Mouse (Mus musculus): ENCODE measurements at regions not wholly inside any gene's neighbourhood (a gene's known extent, or its start where the extent isn't known, plus 50 kb on each side); places are given as distances from the start of the nearest gene placed in this dataset.

- dilution Hi-C loops (cut with MboI; ENCODE audit: extremely low pct_ligation_motif_present, extremely low pct_unique_long_range_greater_than_20kb, low sequenced_read_pairs) (no loop called here), in situ Hi-C loops (cut with MboI; ENCODE audit: low pct_ligation_motif_present, low pct_unique_long_range_greater_than_20kb, low sequenced_read_pairs) (no loop called here)
- no peaks in the 10 kb centered on the region for H3K79me2 ChIP-seq (replicated peaks; ENCODE audit: control insufficient read depth, extremely low read depth, insufficient read depth, poor library complexity, severe bottlenecking)
These were observed 634.1 kb downstream of the Epha4 start for GRCm38 (mm10) chr1:76880783-76881145.

GRCm38 (mm10) chr1:76896152-76896864, 618.6 kb downstream of the Epha4 start:
- TF ChIP-seq UBTF (IDR thresholded peaks at IDR 0.05; ENCODE audit: low read depth, low read length) (no peak), CHD1 (IDR thresholded peaks at IDR 0.05; ENCODE audit: low read depth, low read length) (no peak), SMC3 (IDR thresholded peaks at IDR 0.05; ENCODE audit: low read depth, low read length) (no peak), GABPA (IDR thresholded peaks at IDR 0.05; ENCODE audit: insufficient replicate concordance, low read depth, low read length) (no peak), CHD2 (IDR thresholded peaks at IDR 0.05; ENCODE audit: low read length) (no peak), JUND (conservative IDR thresholded peaks at IDR 0.05; ENCODE audit: low read depth, low read length) (no peak), POLR2AphosphoS2 (IDR thresholded peaks at IDR 0.05; ENCODE audit: low read depth, low read length) (no peak), USF1 (IDR thresholded peaks at IDR 0.05; ENCODE audit: low read depth, low read length) (no peak), MAZ (IDR thresholded peaks at IDR 0.05; ENCODE audit: low read depth, low read length) (no peak), IRF4 (IDR thresholded peaks at IDR 0.05; ENCODE audit: low read depth, low read length) (no peak), CTCF (conservative IDR thresholded peaks at IDR 0.05 in 1 of 2, IDR thresholded peaks at IDR 0.05 in 1 of 2; ENCODE audit: low read depth in 2 of 2, low read length in 2 of 2) (no peak), TBP (conservative IDR thresholded peaks at IDR 0.05; ENCODE audit: low read depth, low read length) (no peak), NRF1 (IDR thresholded peaks at IDR 0.05; ENCODE audit: low read depth, low read length) (no peak), RCOR1 (conservative IDR thresholded peaks at IDR 0.05; ENCODE audit: low read depth, low read length) (no peak), NELFE (IDR thresholded peaks at IDR 0.05; ENCODE audit: low read depth, low read length) (no peak), MEF2A (IDR thresholded peaks at IDR 0.05; ENCODE audit: borderline replicate concordance, low read depth, low read length) (no peak), ZNF384 (IDR thresholded peaks at IDR 0.05; ENCODE audit: low read depth, low read length) (no peak), MXI1 (IDR thresholded peaks at IDR 0.05; ENCODE audit: low read depth, low read length) (no peak)
- H3K79me2 ChIP-seq (replicated peaks; ENCODE audit: control insufficient read depth, extremely low read depth, insufficient read depth, poor library complexity, severe bottlenecking), result no peaks in the 10 kb centered on the region
- H3K27me3 ChIP-seq (replicated peaks), result no peaks in the 10 kb centered on the region
- no peaks in the 10 kb centered on the region for H3K36me3 ChIP-seq (replicated peaks in 1 of 2; ENCODE audit: control insufficient read depth in 1 of 2, insufficient read depth in 1 of 2, low read length in 1 of 2)
- no peak for DNase-seq (ENCODE audit: extremely low read depth)
- no peak overlapping the region for H3K27ac ChIP-seq (ENCODE audit: insufficient read depth, low read depth)
- no peaks in the 10 kb centered on the region for H3K4me1 ChIP-seq (ENCODE audit: control insufficient read depth in 1 of 2, insufficient read depth in 2 of 2)
- H3K4me2 ChIP-seq (ENCODE audit: insufficient read depth, low read depth, poor library complexity, severe bottlenecking), result no peak overlapping the region
- no peak overlapping the region for H3K4me3 ChIP-seq (replicated peaks in 1 of 3; ENCODE audit: low read depth in 2 of 3, low read length in 2 of 3, poor library complexity in 1 of 3)
- no peaks in the 10 kb centered on the region for H3K9me3 ChIP-seq (replicated peaks; ENCODE audit: low read length)
- H3K9ac ChIP-seq (ENCODE audit: insufficient read depth, low read depth), result no peak overlapping the region
- in situ Hi-C loops (cut with MboI; ENCODE audit: low pct_ligation_motif_present, low pct_unique_long_range_greater_than_20kb, low sequenced_read_pairs) (no loop called here), dilution Hi-C loops (cut with MboI; ENCODE audit: extremely low pct_ligation_motif_present, extremely low pct_unique_long_range_greater_than_20kb, low sequenced_read_pairs) (no loop called here)

More at GRCm38 (mm10) chr1:76880783-76881145, 634.1 kb downstream of the Epha4 start:
- no peaks in the 10 kb centered on the region for H3K9me3 ChIP-seq (replicated peaks; ENCODE audit: low read length)
- H3K9ac ChIP-seq (ENCODE audit: insufficient read depth, low read depth), result no peak overlapping the region
- no peaks in the 10 kb centered on the region for H3K36me3 ChIP-seq (replicated peaks in 1 of 2; ENCODE audit: control insufficient read depth in 1 of 2, insufficient read depth in 1 of 2, low read length in 1 of 2)
- no peak for DNase-seq (ENCODE audit: extremely low read depth)
- H3K27ac ChIP-seq (ENCODE audit: insufficient read depth, low read depth), result no peak overlapping the region
- TF ChIP-seq NRF1 (IDR thresholded peaks at IDR 0.05; ENCODE audit: low read depth, low read length) (no peak), EP300 (IDR thresholded peaks at IDR 0.05; ENCODE audit: low read length) (no peak), SIN3A (IDR thresholded peaks at IDR 0.05; ENCODE audit: low read length) (no peak), CHD1 (IDR thresholded peaks at IDR 0.05; ENCODE audit: low read depth, low read length) (no peak), ZKSCAN1 (IDR thresholded peaks at IDR 0.05; ENCODE audit: borderline replicate concordance, low read depth, low read length) (no peak), UBTF (IDR thresholded peaks at IDR 0.05; ENCODE audit: low read depth, low read length) (no peak), HCFC1 (IDR thresholded peaks at IDR 0.05; ENCODE audit: low read depth, low read length) (no peak), POLR2AphosphoS2 (IDR thresholded peaks at IDR 0.05; ENCODE audit: low read depth, low read length) (no peak), JUN (IDR thresholded peaks at IDR 0.05; ENCODE audit: insufficient read depth, low read depth, low read length) (no peak), POLR2A (IDR thresholded peaks at IDR 0.05; ENCODE audit: low read depth, low read length) (no peak), TCF12 (IDR thresholded peaks at IDR 0.05; ENCODE audit: low read depth, low read length) (no peak), IRF4 (IDR thresholded peaks at IDR 0.05; ENCODE audit: low read depth, low read length) (no peak), USF2 (conservative IDR thresholded peaks at IDR 0.05; ENCODE audit: low read depth, low read length) (no peak), E2F4 (IDR thresholded peaks at IDR 0.05; ENCODE audit: insufficient replicate concordance, low read depth, low read length) (no peak), ETS1 (conservative IDR thresholded peaks at IDR 0.05; ENCODE audit: low read depth, low read length) (no peak), CHD2 (IDR thresholded peaks at IDR 0.05; ENCODE audit: low read length) (no peak), TBP (conservative IDR thresholded peaks at IDR 0.05; ENCODE audit: low read depth, low read length) (no peak)
- H3K4me1 ChIP-seq (ENCODE audit: control insufficient read depth in 1 of 2, insufficient read depth in 2 of 2), result peaks cover 0 to 5% of the 10 kb centered on the region in 2 experiments; a peak in 1 of 4 replicates
- no peak overlapping the region for H3K4me2 ChIP-seq (ENCODE audit: insufficient read depth, low read depth, poor library complexity, severe bottlenecking)
- H3K27me3 ChIP-seq (replicated peaks), result no peaks in the 10 kb centered on the region
- H3K4me3 ChIP-seq (replicated peaks in 1 of 3; ENCODE audit: low read depth in 2 of 3, low read length in 2 of 3, poor library complexity in 1 of 3), result no peak overlapping the region

Measured in CH12.LX (cell line).